Mouse (Mus musculus) fibroblast of lung, adult 2 months (primary cell): ENCODE results near the gene Mthfd2.
"Not testable (repeated sequence)": the region's sequence is repeated elsewhere in the genome, so short reads cannot be mapped to it uniquely, and the experiment has no call there.

Source experiments
- DNase-seq: peaks from one replicate; pipeline ENCODE4 v3.0.0-alpha.2; 2011; ENCODE audit warnings: low read depth

The Mthfd2 gene

GRCm38 (mm10) chr6:83325525-83326393, at the start of gene Mthfd2, which contains the start of gene Mob1a:
Gene Mthfd2 (minus strand): TSS chr6:83325908.
Gene Mob1a (plus strand): TSS chr6:83326016.
- DNase-seq: peak; percentile 90

GRCm38 (mm10) chr6:83373704-83374300, 48.1 kb upstream of the Mthfd2 start:
- no peak for DNase-seq

GRCm38 (mm10) chr6:83371350-83371749, 45.6 kb upstream of the Mthfd2 start:
- no peak for DNase-seq

- DNase-seq: no peak
These were observed 44.7 kb upstream of the Mthfd2 start for GRCm38 (mm10) chr6:83370316-83370965.

GRCm38 (mm10) chr6:83363075-83363474, 37.4 kb upstream of the Mthfd2 start:
- DNase-seq: no peak

GRCm38 (mm10) chr6:83361523-83362248, 36.0 kb upstream of the Mthfd2 start:
- DNase-seq: no peak

- no peak for DNase-seq
These were observed 31.7 kb upstream of the Mthfd2 start for GRCm38 (mm10) chr6:83357436-83357835.

GRCm38 (mm10) chr6:83356569-83357138, 30.9 kb upstream of the Mthfd2 start:
- peak; percentile 24 for DNase-seq

GRCm38 (mm10) chr6:83354856-83355781, 29.4 kb upstream of the Mthfd2 start:
- no peak for DNase-seq

- no peak for DNase-seq
These were observed 27.1 kb upstream of the Mthfd2 start for GRCm38 (mm10) chr6:83352666-83353410.

GRCm38 (mm10) chr6:83351490-83352160, 25.9 kb upstream of the Mthfd2 start:
- no peak for DNase-seq

- no peak for DNase-seq
These were observed 25.2 kb upstream of the Mthfd2 start for GRCm38 (mm10) chr6:83350851-83351405.

GRCm38 (mm10) chr6:83350172-83350571, 24.5 kb upstream of the Mthfd2 start:
- no peak for DNase-seq

- peak; percentile 23 for DNase-seq
These were observed 23.7 kb upstream of the Mthfd2 start for GRCm38 (mm10) chr6:83349274-83349958.

- DNase-seq: peak; percentile 16
These were observed 23.2 kb upstream of the Mthfd2 start, which contains the start of gene Bola3 for GRCm38 (mm10) chr6:83348873-83349272. Gene Bola3 (plus strand): TSS chr6:83349147.

- DNase-seq: no peak
These were observed 22.2 kb upstream of the Mthfd2 start for GRCm38 (mm10) chr6:83347916-83348315.

GRCm38 (mm10) chr6:83345285-83345684, 19.6 kb upstream of the Mthfd2 start:
- not testable (repeated sequence) for DNase-seq

GRCm38 (mm10) chr6:83342957-83343356, 17.2 kb upstream of the Mthfd2 start:
- no peak for DNase-seq
